Mouse (Mus musculus) liver, embryonic 15.5 days (tissue): ENCODE results near the gene Gata5. TPM values are rescaled to one million over a fixed set of nuclear protein-coding genes. Genes with fewer than 3 reads are reported as not detected.

ENCODE experiments used
- ATAC-seq: fragments of 200-750 bp; cut with Nextera tagmentation; 2 replicates; pipeline ENCODE4 v1.8.0; 2017; ENCODE audit warnings: moderate number of reproducible peaks, mild to moderate bottlenecking, moderate library complexity; ENCODE audit not compliant: insufficient read depth
- H3K27ac ChIP-seq: fragments of 300-500 bp; sonication (generic); replicated peaks from 2 replicates; pipeline ENCODE4 v1.5.1; 2015; ENCODE audit warnings: mild to moderate bottlenecking, inconsistent platforms
- H3K27me3 ChIP-seq: fragments of 300-500 bp; sonication (generic); 2 replicates; pipeline ENCODE4 v1.6.1; 2015; ENCODE audit warnings: mild to moderate bottlenecking, inconsistent platforms
- H3K36me3 ChIP-seq: fragments of 300-500 bp; sonication (generic); replicated peaks from 2 replicates; pipeline ENCODE4 v1.6.1; 2015; ENCODE audit warnings: moderate library complexity, mild to moderate bottlenecking, inconsistent platforms
- H3K4me1 ChIP-seq: fragments of 300-500 bp; sonication (generic); replicated peaks from 2 replicates; pipeline ENCODE4 v1.6.1; 2015; ENCODE audit warnings: inconsistent platforms
- H3K4me2 ChIP-seq: fragments of 300-500 bp; sonication (generic); 2 replicates; pipeline ENCODE4 v1.6.1; 2015; ENCODE audit warnings: moderate library complexity, mild to moderate bottlenecking, inconsistent platforms
- H3K4me3 ChIP-seq: fragments of 300-500 bp; sonication (generic); replicated peaks from 2 replicates; pipeline ENCODE4 v1.5.1; 2015; ENCODE audit warnings: mild to moderate bottlenecking, inconsistent platforms
- H3K9ac ChIP-seq: fragments of 300-500 bp; sonication (generic); 2 replicates; pipeline ENCODE4 v1.6.1; 2015; ENCODE audit warnings: moderate library complexity, mild to moderate bottlenecking, inconsistent platforms
- H3K9me3 ChIP-seq: fragments of 300-500 bp; sonication (generic); replicated peaks from 2 replicates; pipeline ENCODE4 v1.6.1; 2016; ENCODE audit warnings: inconsistent platforms
- WGBS: fragments of 180-500 bp; shearing (Covaris S2); methylation state at CpG from one replicate; pipeline ENCODE4 v1.1.7; 2015; ENCODE audit warnings: mixed read lengths; ENCODE audit not compliant: insufficient replicate concordance; 5-methylcytosine and 5-hydroxymethylcytosine counted together
- polyA plus RNA-seq: library from polyadenylated mRNA; unstranded; fragments of >200 nt; fragmentation: Nextera tagmentation; extraction: Ambion mirVana; gene quantifications from 2 replicates; pipeline ENCODE4 v1.2.1, GENCODE M21; 2015

Gene Gata5
- polyA plus RNA-seq, 1 experiment from 2014 or later, result 0.37 TPM

- WGBS, result 31% methylated on average over 6 of the region's 6 CpGs
- no peak overlapping the region for H3K9ac ChIP-seq
- H3K4me3 ChIP-seq, result no peak overlapping the region
- H3K4me1 ChIP-seq, result no peaks in the 10 kb centered on the region
- no peaks in the 10 kb centered on the region for H3K36me3 ChIP-seq
- H3K9me3 ChIP-seq, result no peaks in the 10 kb centered on the region
- no peaks in the 10 kb centered on the region for H3K27me3 ChIP-seq
- no peak overlapping the region for H3K4me2 ChIP-seq
- no peak for ATAC-seq
- no peak overlapping the region for H3K27ac ChIP-seq
Measured at GRCm38 (mm10) chr2:180290503-180290902, 44.0 kb downstream of the Gata5 start.

DNA sequence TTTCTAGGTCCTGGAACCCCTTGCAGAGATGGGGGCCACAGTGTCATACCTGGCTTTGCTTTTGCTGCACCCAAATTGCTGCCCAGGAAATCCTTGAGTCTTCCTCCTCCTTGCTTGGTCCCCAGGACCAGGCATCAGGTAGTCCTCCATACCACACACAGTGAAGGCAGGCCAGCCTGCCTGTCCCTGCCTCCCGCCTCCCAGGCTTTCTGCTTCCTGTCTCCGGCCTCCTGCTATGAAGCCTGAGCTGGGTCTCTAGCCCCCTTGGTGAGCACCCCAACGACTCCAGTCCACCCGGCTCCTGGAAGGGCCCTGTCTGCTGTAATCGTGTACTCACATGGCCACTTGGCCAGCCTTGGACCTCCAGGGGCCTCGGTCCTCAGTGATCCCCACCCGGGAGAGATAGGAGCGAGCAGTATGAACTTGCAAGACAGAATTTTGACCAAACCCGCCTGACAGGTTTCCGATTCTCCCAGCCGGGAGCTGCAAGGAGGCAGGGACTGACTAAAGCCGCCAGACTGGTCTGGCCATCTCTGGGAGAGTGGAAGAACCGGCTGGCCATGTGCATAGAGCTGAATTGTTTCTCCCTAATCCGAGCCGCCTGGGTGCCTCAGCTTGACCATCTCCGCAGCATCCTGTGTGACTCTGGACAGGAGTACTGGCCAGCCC is 44.9 kb downstream of the Gata5 start, which contains the start of gene Rbbp8nl:
Gene Rbbp8nl, minus strand, starts transcription at position 440 of the 669 bp plus-strand sequence.
- Histone ChIP-seq H3K4me1 (no peaks in the 10 kb centered on the region), H3K4me3 (no peak within 1 kb of the TSS), H3K9ac (no peak within 1 kb of the TSS), H3K27me3 (no peaks in the 10 kb centered on the region), H3K9me3 (no peaks in the 10 kb centered on the region), H3K27ac (no peak within 1 kb of the TSS), H3K36me3 (no peaks in the 10 kb centered on the region), H3K4me2 (no peak within 1 kb of the TSS)
- 50% methylated on average over 16 of the region's 16 CpGs for WGBS
- no peak for ATAC-seq

DNA sequence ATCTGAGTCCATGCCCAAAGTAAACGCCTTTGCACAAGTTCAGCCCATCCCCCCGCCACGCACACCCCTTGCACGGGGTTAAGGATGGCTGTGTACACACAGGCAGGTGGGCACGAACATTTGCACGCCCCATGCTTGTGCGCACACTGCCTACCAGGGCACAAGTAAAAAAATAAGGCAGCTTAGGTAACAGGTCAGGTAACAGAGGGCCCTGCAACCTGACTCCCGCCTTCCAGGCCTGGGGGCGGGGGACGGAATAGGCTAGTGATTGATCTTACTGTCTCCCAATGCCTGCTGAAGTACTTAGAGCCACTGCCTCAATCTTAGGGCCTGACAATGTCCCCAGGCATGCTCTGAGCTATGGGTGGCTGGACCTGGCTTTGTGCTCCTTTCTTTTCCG is 45.5 kb downstream of the Gata5 start:
- H3K27ac ChIP-seq, result no peak overlapping the region
- WGBS, result 50% methylated on average over 11 of the region's 11 CpGs
- no peak overlapping the region for H3K4me2 ChIP-seq
- no peaks in the 10 kb centered on the region for H3K4me1 ChIP-seq
- no peak overlapping the region for H3K4me3 ChIP-seq
- no peak for ATAC-seq
- no peaks in the 10 kb centered on the region for H3K27me3 ChIP-seq
- no peaks in the 10 kb centered on the region for H3K36me3 ChIP-seq
- H3K9ac ChIP-seq, result no peak overlapping the region
- H3K9me3 ChIP-seq, result no peaks in the 10 kb centered on the region

GRCm38 (mm10) chr2:180279321-180279720 is 55.2 kb downstream of the Gata5 start:
- no peaks in the 10 kb centered on the region for H3K36me3 ChIP-seq
- peaks cover 16% of the 10 kb centered on the region; the same call in 1 of the 2 replicates for H3K27me3 ChIP-seq
- H3K9ac ChIP-seq, result no peak overlapping the region
- ATAC-seq, result no peak
- no peak overlapping the region for H3K4me2 ChIP-seq
- peaks cover 27% of the 10 kb centered on the region for H3K4me1 ChIP-seq
- 58% methylated on average over 8 of the region's 8 CpGs for WGBS
- no peak overlapping the region for H3K4me3 ChIP-seq
- no peak overlapping the region for H3K27ac ChIP-seq
- no peaks in the 10 kb centered on the region for H3K9me3 ChIP-seq

DNA sequence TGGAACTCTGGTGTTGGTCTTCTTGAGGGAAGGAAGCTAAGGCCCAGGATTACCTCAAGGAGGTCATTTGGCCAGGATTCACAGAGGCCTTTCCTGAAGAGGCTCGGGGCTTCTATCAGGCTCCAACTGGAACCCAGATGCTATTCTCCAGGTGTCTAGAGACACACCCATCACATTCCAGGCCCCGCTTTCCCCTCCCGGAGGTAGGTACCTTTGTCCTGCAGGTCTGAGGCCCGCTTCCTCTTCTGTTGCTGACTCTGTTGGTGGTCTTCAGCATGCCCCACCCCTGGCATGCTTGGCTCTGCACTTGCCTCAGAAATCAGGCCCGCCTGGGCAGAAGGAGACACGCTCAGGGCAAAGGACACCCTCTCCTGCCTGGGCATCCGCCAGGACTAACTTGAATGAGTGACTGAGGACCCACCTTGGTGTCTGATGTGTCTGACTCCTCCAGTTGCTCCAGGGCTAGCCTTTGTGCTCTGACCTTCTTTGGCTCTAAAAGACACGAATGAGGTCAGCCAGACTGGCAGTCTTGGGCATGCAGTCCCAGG is 56.7 kb downstream of the Gata5 start:
- no peak for ATAC-seq
- Histone ChIP-seq H3K36me3 (no peaks in the 10 kb centered on the region), H3K9me3 (no peaks in the 10 kb centered on the region), H3K27me3 (peaks cover 11% of the 10 kb centered on the region; the same call in 1 of the 2 replicates), H3K4me1 (peaks cover 36% of the 10 kb centered on the region), H3K4me2 (no peak overlapping the region), H3K27ac (no peak overlapping the region), H3K4me3 (no peak overlapping the region), H3K9ac (no peak overlapping the region)
- whole genome bisulfite sequencing, result 63% methylated on average over 8 of the region's 8 CpGs

- H3K36me3 ChIP-seq, result no peaks in the 10 kb centered on the region
- H3K9ac ChIP-seq, result 0 out of 2 replicates have a peak overlapping the region, but pooled peaks have one; percentile 13
- H3K9me3 ChIP-seq, result no peaks in the 10 kb centered on the region
- H3K4me1 ChIP-seq, result peaks cover 46% of the 10 kb centered on the region
- H3K27ac ChIP-seq, result peak overlapping the region; percentile 10; the same call in 1 of the 2 replicates
- peaks cover 11% of the 10 kb centered on the region; the same call in 1 of the 2 replicates for H3K27me3 ChIP-seq
- peak overlapping the region; percentile 29; the same call in 1 of the 2 replicates for H3K4me3 ChIP-seq
- peak overlapping the region; percentile 61 for H3K4me2 ChIP-seq
- 3% methylated on average over 8 of the region's 8 CpGs for WGBS
- ATAC-seq, result no peak
Measured at GRCm38 (mm10) chr2:180276851-180277259, 57.6 kb downstream of the Gata5 start.

DNA sequence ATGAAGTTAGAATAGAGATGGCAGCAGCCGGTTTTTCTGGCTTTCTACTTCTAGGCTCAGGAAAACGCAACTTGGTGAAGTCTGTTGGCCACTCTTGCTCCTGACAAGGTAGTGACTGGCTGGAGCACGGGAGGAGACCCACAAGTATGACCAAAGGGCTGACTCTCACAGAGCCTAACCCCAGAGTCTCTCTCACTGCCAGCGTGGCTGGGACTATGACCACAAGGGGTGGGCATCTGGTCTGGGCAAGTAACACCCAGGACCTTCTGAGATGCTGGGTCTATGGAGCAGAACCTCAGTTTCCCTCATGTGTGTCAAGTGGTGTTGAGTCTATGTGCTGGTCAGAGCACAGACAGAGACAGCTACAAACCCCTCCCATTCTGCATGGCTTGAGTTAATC is 58.1 kb downstream of the Gata5 start:
- 11% methylated on average over 4 of the region's 4 CpGs for WGBS
- 0 out of 2 replicates have a peak overlapping the region, but pooled peaks have one; percentile 10 for H3K27ac ChIP-seq
- H3K4me2 ChIP-seq, result peak overlapping the region; percentile 61
- H3K9me3 ChIP-seq, result no peaks in the 10 kb centered on the region
- 0 out of 2 replicates have a peak overlapping the region, but pooled peaks have one; percentile 13 for H3K9ac ChIP-seq
- H3K36me3 ChIP-seq, result no peaks in the 10 kb centered on the region
- peaks cover 11% of the 10 kb centered on the region; the same call in 1 of the 2 replicates for H3K27me3 ChIP-seq
- ATAC-seq, result no peak
- H3K4me3 ChIP-seq, result 0 out of 2 replicates have a peak overlapping the region, but pooled peaks have one; percentile 2
- H3K4me1 ChIP-seq, result peaks cover 50% of the 10 kb centered on the region

- no peak overlapping the region for H3K27ac ChIP-seq
- peak overlapping the region; percentile 61 for H3K4me2 ChIP-seq
- H3K4me1 ChIP-seq, result peaks cover 56% of the 10 kb centered on the region
- H3K9me3 ChIP-seq, result no peaks in the 10 kb centered on the region
- H3K36me3 ChIP-seq, result no peaks in the 10 kb centered on the region
- H3K27me3 ChIP-seq, result peaks cover 11% of the 10 kb centered on the region; the same call in 1 of the 2 replicates
- no peak overlapping the region for H3K4me3 ChIP-seq
- under 1% methylated on average over 8 of the region's 8 CpGs for WGBS
- no peak for ATAC-seq
- no peak overlapping the region for H3K9ac ChIP-seq
Measured at GRCm38 (mm10) chr2:180275836-180276235, 58.7 kb downstream of the Gata5 start.

Other genes with a start within 250 kb of the Gata5 start
- gene Hrh3, start 230.2 kb downstream of the Gata5 start, polyA plus RNA-seq, result not detected in 2 replicates
- gene Osbpl2, start 215.4 kb downstream of the Gata5 start, polyA plus RNA-seq, result 9.4 and 10.5 TPM in 2 replicates
- gene Adrm1, start 163.2 kb downstream of the Gata5 start, polyA plus RNA-seq, result 107 and 109 TPM in 2 replicates
- 1.6 and 1.9 TPM in 2 replicates for gene Lama5, start 108.8 kb downstream of the Gata5 start, polyA plus RNA-seq
- 223 and 320 TPM in 2 replicates for gene Rps21, start 77.3 kb downstream of the Gata5 start, polyA plus RNA-seq
- 3.4 and 3.5 TPM in 2 replicates for gene Cables2, start 61.2 kb downstream of the Gata5 start, polyA plus RNA-seq
- not detected in 2 replicates for gene Rbbp8nl, start 44.8 kb downstream of the Gata5 start, polyA plus RNA-seq
- gene Slco4a1, start 121.5 kb upstream of the Gata5 start, polyA plus RNA-seq, result 0.54 and 0.69 TPM in 2 replicates
- 0.06 TPM in 2 replicates for gene Ntsr1, start 165.3 kb upstream of the Gata5 start, polyA plus RNA-seq
- 8.7 and 8.8 TPM in 2 replicates for gene Mrgbp, start 246.6 kb upstream of the Gata5 start, polyA plus RNA-seq